Mouse (Mus musculus) olfactory bulb, adult 2 months (tissue): ENCODE results near the gene Ncstn. TPM values are rescaled to one million over a fixed set of nuclear protein-coding genes. Genes with fewer than 3 reads are reported as not detected.
A peak's percentile ranks its signal among the peaks of the same experiment; 100 is the strongest.

Experiments used
- H3K27ac ChIP-seq: fragments of 200-500 bp; 2 replicates; pipeline ENCODE4 v1.5.1; 2012; ENCODE audit warnings: low read depth, low read length; ENCODE audit not compliant: insufficient read depth
- H3K4me1 ChIP-seq: fragments of 200-500 bp; 2 replicates; pipeline ENCODE4 v1.6.1; 2012; ENCODE audit warnings: low read length; ENCODE audit not compliant: control insufficient read depth, insufficient read depth
- H3K4me3 ChIP-seq: fragments of 200-500 bp; 2 replicates; pipeline ENCODE4 v1.5.1; 2012; ENCODE audit warnings: mild to moderate bottlenecking, low read depth, low read length, moderate library complexity; ENCODE audit not compliant: insufficient read depth
- CTCF ChIP-seq: fragments of 200-500 bp; IDR thresholded peaks from 2 replicates; pipeline ENCODE4 v1.5.1; 2012; ENCODE audit warnings: low read depth, mild to moderate bottlenecking, low read length, moderate library complexity; ENCODE audit not compliant: insufficient read depth
- POLR2A ChIP-seq: fragments of 200-500 bp; IDR thresholded peaks from 2 replicates; pipeline ENCODE4 v1.6.1; 2012; ENCODE audit warnings: mild to moderate bottlenecking, low read depth, low read length, moderate library complexity; ENCODE audit not compliant: insufficient read depth
- WGBS: fragments of 180-500 bp; shearing (Covaris S2); methylation state at CpG from one replicate; pipeline ENCODE4 v1.1.7; 2018; 5-methylcytosine and 5-hydroxymethylcytosine counted together
- polyA plus RNA-seq: library from polyadenylated mRNA; stranded (reverse); fragments of >200 nt; gene quantifications from 2 replicates; pipeline ENCODE4 v1.2.4, GENCODE M21; 2012; ENCODE audit warnings: low replicate concordance; ENCODE audit not compliant: missing spikeins, insufficient read depth, insufficient read length

Gene Ncstn
- polyA plus RNA-seq, 1 experiment = 196 TPM

DNA sequence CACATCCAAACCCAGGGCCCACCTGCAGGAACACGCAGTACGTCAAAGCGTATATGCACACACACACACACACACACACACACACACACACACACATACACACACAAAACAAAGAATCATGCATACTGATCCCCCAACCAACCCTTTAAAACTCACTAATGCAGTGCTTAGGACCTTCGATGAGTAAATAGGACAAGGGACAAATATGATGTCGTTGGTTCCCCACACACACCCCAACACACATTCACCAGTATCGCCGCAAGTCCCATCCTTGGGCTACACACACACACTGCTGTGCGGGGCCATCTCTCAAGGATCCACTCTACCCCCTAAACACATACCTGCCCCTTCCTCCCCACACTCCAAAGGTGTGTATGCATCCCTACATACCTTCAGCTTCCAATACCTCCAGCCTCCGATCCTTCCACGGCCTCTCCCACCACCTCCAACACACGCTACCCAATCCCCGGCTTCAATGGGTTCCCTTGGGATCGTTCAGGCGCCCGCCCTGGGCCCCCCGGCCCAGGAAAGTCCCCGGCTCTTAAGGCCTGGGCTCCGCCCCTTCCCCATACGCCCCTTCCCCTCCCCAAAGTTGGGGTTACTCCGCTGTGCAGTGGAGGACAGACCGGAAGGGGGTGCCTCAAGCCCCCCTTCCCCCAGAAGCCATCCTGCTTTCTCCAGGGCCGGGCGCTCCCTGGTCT lies 56.2 kb downstream of the Ncstn start:
- peaks cover 31% of the 10 kb centered on the region for H3K4me1 ChIP-seq
- 3% methylated on average over 23 of the region's 23 CpGs for WGBS
- TF ChIP-seq CTCF = no peak
- TF ChIP-seq POLR2A = no peak
- peak overlapping the region; percentile 87 for H3K4me3 ChIP-seq
- no peak overlapping the region for H3K27ac ChIP-seq

DNA sequence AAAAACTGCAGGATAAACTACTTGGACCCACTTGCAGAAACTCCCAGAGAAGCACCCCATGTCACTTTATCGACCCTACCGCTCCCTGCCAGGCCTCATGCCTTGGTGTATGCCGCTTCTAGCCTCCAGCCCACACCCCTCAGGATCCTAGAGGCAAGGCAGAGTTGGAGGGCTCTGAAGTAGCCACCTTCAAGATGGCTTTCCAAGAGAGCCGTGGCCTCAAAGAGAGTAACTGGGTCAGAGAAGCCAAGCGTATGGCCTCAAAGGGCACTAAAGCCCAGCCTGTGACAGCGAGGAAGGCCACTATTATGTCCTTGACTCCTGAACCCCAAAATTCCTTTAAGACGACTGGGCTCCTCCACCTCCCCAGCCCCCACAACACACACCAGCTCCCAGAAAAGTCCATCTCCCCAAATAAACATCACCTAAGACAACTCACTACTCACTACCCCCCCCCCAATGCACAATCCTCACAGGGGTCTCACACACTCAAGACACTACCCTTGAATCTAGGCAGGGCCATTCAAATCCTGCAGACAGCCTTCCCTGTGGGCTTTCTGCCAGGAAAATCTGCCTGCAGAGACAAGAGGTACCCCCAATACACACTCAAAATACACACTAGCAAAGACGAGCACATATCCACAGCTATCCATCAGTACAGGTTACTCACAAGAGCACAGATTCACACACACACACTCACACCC lies 57.2 kb downstream of the Ncstn start:
- TF ChIP-seq POLR2A = no peak
- no peak for TF ChIP-seq CTCF
- 48% methylated on average over 8 of the region's 8 CpGs for WGBS
- Histone ChIP-seq H3K4me3 (peak overlapping the region; percentile 12; the same call in 1 of the 2 replicates), H3K27ac (no peak overlapping the region), H3K4me1 (peaks cover 31% of the 10 kb centered on the region)

- Histone ChIP-seq H3K4me1 (peaks cover 35% of the 10 kb centered on the region), H3K4me3 (no peak overlapping the region)
- 68% methylated on average over 9 of the region's 9 CpGs for WGBS
Observed at GRCm38 (mm10) chr1:172024140-172024895, 58.3 kb downstream of the Ncstn start.

DNA sequence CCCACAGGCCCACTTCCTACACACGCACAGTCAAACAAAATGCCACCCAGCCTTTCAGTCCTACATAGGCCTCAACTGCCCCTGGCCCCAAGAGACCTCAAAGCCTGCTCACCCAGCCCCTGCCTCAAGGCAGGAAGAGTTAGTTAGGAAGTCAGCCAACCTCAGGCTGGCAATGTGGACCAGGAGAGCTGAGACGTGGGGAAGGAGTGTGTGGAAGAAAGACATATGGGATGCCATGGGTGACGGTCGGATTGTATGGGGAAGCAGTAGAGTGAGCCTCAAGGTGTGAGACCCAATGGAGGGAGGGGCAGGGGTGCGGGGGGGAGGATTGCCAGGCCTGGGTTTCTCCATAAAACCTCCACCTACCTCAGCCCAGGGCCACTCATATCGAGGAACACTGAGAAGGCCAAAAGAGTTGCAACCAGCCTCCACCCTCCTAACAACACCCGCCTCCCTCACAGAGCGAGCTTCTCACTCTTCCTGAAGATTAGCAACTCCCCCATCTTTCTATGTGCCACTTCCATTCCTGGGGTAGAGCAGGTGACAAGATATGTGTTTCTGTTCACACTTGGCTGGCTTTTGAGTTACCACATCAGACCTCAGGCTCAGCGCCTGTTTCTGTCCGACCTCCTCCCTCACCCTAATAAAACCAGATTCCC lies 62.6 kb downstream of the Ncstn start:
- peaks cover 47% of the 10 kb centered on the region for H3K4me1 ChIP-seq
- TF ChIP-seq POLR2A = no peak
- no peak for TF ChIP-seq CTCF
- no peak overlapping the region for H3K4me3 ChIP-seq
- no peak overlapping the region for H3K27ac ChIP-seq
- WGBS = 74% methylated on average over 10 of the region's 10 CpGs

More at GRCm38 (mm10) chr1:172024140-172024895, 58.3 kb downstream of the Ncstn start:
- H3K27ac ChIP-seq = no peak overlapping the region
- TF ChIP-seq POLR2A (no peak), CTCF (no peak)

- H3K4me1 ChIP-seq = peaks cover 49% of the 10 kb centered on the region
- WGBS = 96% methylated on average over 4 of the region's 4 CpGs
- H3K27ac ChIP-seq = no peak overlapping the region
- H3K4me3 ChIP-seq = no peak overlapping the region
- TF ChIP-seq POLR2A = no peak
- TF ChIP-seq CTCF = no peak
Observed at GRCm38 (mm10) chr1:172019339-172019738, 63.3 kb downstream of the Ncstn start.

DNA sequence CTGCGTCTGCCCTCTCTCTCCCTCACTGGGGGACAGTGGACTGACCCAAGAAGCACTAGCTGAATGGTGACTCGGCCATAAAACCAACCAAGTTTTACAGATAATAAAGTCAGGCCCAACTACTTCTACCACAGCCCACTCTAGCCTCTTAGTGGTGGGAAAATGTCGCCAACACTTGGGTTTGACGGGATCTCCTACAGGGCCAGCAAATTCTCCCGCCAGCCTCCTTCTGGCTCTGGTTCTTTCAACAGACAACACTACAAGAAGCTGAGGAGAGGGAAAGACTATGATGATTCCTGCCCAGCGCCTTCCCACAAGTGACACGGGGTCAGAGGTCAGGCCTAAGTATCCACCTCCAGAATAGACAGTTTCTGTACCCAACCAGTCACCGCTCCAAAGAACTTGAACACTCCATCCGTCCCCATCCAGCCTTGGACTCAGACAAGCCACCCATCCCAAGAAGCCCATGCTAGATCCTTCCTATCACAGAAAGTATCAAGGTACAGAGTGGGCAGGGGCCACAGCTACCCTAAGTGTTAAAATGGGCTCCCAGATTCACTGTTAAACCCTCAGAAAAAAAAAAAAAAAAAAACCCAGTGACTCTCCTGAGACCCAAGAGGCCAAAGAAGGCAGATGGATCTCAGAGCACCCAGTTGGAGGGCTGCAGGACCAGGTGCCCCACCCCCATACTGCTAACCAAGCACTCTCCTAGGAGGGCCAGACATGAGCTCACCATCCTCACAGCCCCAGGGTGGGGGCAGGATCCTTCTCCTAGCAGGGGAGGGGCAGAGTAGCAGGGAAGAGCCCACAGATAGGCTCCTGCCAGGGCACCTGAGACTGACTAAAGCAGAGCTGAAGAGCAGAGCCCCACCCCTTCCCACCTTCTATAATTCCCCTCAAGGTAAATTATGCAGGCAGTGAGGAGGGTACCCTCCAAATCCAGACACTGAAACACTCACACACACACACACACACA lies 64.0 kb downstream of the Ncstn start:
- 94% methylated on average over 9 of the region's 9 CpGs for WGBS
- Histone ChIP-seq H3K4me3 (no peak overlapping the region), H3K4me1 (peaks cover 47% of the 10 kb centered on the region), H3K27ac (no peak overlapping the region)
- no peak for TF ChIP-seq CTCF
- no peak for TF ChIP-seq POLR2A

- 63% methylated on average over 6 of the region's 6 CpGs for WGBS
- Histone ChIP-seq H3K4me1 (peaks cover 45% of the 10 kb centered on the region), H3K4me3 (no peak overlapping the region)
Observed at GRCm38 (mm10) chr1:172017517-172018070, 65.0 kb downstream of the Ncstn start.

GRCm38 (mm10) chr1:172016660-172017516 lies 65.7 kb downstream of the Ncstn start:
- Histone ChIP-seq H3K4me3 (no peak overlapping the region), H3K27ac (peak overlapping the region; percentile 55; the same call in 1 of the 2 replicates), H3K4me1 (peaks cover 38% of the 10 kb centered on the region)
- 29% methylated on average over 6 of the region's 6 CpGs for WGBS
- TF ChIP-seq CTCF (no peak), POLR2A (no peak)

More at GRCm38 (mm10) chr1:172017517-172018070, 65.0 kb downstream of the Ncstn start:
- TF ChIP-seq CTCF (no peak), POLR2A (no peak)
- H3K27ac ChIP-seq = no peak overlapping the region
